Mouse (Mus musculus) stomach, embryonic 14.5 days (tissue): ENCODE results near the gene Dpm1. TPM values are rescaled to one million over a fixed set of nuclear protein-coding genes. Genes with fewer than 3 reads are reported as not detected.
A peak's percentile ranks its signal among the peaks of the same experiment; 100 is the strongest.

ENCODE experiments used
- ATAC-seq: fragments of 200-750 bp; cut with Nextera tagmentation; 2 replicates; pipeline ENCODE4 v1.8.0; 2017; ENCODE audit warnings: low read depth, moderate TSS enrichment; ENCODE audit not compliant: insufficient number of reproducible peaks, insufficient read depth, low FRiP score
- H3K27ac ChIP-seq: fragments of 300-500 bp; sonication (generic); 2 replicates; pipeline ENCODE4 v1.5.1; 2014; ENCODE audit warnings: mild to moderate bottlenecking, low read length, moderate library complexity, mixed read lengths
- H3K27me3 ChIP-seq: fragments of 300-500 bp; sonication (generic); 2 replicates; pipeline ENCODE4 v1.6.1; 2014; ENCODE audit warnings: low read length, control low read depth, mixed read lengths; ENCODE audit not compliant: control insufficient read depth, insufficient read depth
- H3K36me3 ChIP-seq: fragments of 300-500 bp; sonication (generic); 2 replicates; pipeline ENCODE4 v1.6.1; 2014; ENCODE audit warnings: mild to moderate bottlenecking, control low read depth, low read length, moderate library complexity, mixed read lengths; ENCODE audit not compliant: control insufficient read depth, insufficient read depth
- H3K4me1 ChIP-seq: fragments of 300-500 bp; sonication (generic); 2 replicates; pipeline ENCODE4 v1.6.1; 2014; ENCODE audit warnings: low read length, control low read depth, mixed read lengths; ENCODE audit not compliant: control insufficient read depth, insufficient read depth
- H3K4me2 ChIP-seq: fragments of 300-500 bp; sonication (generic); replicated peaks from 2 replicates; pipeline ENCODE4 v1.6.1; 2014; ENCODE audit warnings: low read depth, low read length, control low read depth
- H3K4me3 ChIP-seq: fragments of 300-500 bp; sonication (generic); 2 replicates; pipeline ENCODE4 v1.5.1; 2014; ENCODE audit warnings: low read depth, low read length, control low read depth
- H3K9ac ChIP-seq: fragments of 300-500 bp; sonication (generic); replicated peaks from 2 replicates; pipeline ENCODE4 v1.6.1; 2014; ENCODE audit warnings: low read depth, mild to moderate bottlenecking, control low read depth, low read length, moderate library complexity, mixed read lengths
- H3K9me3 ChIP-seq: fragments of 300-500 bp; sonication (generic); 2 replicates; pipeline ENCODE4 v1.6.1; 2016; ENCODE audit warnings: low read depth, low read length, control low read depth; ENCODE audit not compliant: control insufficient read depth
- WGBS: fragments of 180-500 bp; shearing (Covaris S2); extraction: QIAGEN DNeasy Blood & Tissue Kit; methylation state at CpG from one replicate; pipeline ENCODE4 v1.1.7; 2014; 5-methylcytosine and 5-hydroxymethylcytosine counted together
- polyA plus RNA-seq: library from polyadenylated mRNA; unstranded; fragments of >200 nt; fragmentation: Nextera tagmentation; extraction: Ambion mirVana; gene quantifications from 2 replicates; pipeline ENCODE4 v1.2.1, GENCODE M21; 2014

The Dpm1 gene
- polyA plus RNA-seq, 1 experiment from 2014 or later: 82.3 TPM

DNA sequence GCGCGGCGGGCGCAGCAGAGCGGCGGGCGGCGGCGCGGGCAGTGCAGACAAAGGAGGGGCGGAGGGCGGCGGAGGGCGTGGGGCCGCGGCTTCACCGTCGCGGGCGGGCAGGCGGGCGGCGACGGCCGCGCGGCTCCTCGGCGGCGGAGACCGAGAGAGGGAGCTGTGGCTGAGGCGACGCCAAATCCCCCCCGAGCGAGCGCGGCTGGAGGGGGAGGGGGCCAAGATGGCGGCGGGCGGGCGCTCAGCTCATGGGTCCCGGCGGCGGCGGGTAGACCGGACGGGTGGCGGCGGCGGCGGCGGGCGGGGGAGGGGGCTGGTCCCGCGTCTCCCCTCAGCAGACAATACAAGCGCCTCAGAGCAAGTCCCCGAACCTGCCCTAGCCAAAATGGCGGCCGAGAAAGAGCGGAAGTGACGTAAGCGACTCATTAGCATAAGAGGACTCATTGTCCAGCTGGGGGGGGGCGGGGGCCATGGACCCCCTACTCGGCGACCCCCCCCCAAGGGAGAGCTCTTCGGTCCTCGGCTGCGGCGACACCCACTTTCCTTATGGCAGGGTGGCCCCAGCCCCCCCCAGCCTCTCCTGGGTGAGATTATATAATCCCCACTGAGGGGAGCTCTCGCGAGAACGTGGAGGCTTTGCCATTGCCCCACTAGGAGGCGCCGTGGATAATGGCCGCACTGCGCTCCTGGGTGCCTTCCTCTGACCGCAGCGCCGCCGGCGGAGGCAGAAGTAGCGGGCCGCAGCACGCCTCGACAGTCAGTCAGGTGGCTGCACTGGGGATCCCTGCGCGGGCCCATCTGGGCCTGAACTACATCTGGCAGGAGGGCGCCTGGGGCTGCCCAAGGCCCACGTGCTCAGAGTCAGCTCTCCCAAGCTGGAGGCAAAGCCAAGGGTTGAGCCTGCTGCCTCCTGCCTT is 23.4 kb downstream of the Dpm1 start, which contains the start of gene Adnp:
Gene Adnp, minus strand, starts transcription at position 388 of the 920 bp plus-strand sequence.
- peak within 1 kb of the TSS; percentile 44 for H3K4me2 ChIP-seq
- peak; percentile 91 for ATAC-seq
- WGBS: under 1% methylated on average over 68 of the region's 89 CpGs
- H3K9me3 ChIP-seq: no peaks in the 10 kb centered on the region
- peak within 1 kb of the TSS; percentile 98 for H3K27ac ChIP-seq
- peaks cover 39% of the 10 kb centered on the region for H3K36me3 ChIP-seq
- H3K9ac ChIP-seq: peak within 1 kb of the TSS; percentile 100
- peaks cover 8% of the 10 kb centered on the region; the same call in 1 of the 2 replicates for H3K4me1 ChIP-seq
- no peaks in the 10 kb centered on the region for H3K27me3 ChIP-seq
- H3K4me3 ChIP-seq: peak within 1 kb of the TSS; percentile 87

DNA sequence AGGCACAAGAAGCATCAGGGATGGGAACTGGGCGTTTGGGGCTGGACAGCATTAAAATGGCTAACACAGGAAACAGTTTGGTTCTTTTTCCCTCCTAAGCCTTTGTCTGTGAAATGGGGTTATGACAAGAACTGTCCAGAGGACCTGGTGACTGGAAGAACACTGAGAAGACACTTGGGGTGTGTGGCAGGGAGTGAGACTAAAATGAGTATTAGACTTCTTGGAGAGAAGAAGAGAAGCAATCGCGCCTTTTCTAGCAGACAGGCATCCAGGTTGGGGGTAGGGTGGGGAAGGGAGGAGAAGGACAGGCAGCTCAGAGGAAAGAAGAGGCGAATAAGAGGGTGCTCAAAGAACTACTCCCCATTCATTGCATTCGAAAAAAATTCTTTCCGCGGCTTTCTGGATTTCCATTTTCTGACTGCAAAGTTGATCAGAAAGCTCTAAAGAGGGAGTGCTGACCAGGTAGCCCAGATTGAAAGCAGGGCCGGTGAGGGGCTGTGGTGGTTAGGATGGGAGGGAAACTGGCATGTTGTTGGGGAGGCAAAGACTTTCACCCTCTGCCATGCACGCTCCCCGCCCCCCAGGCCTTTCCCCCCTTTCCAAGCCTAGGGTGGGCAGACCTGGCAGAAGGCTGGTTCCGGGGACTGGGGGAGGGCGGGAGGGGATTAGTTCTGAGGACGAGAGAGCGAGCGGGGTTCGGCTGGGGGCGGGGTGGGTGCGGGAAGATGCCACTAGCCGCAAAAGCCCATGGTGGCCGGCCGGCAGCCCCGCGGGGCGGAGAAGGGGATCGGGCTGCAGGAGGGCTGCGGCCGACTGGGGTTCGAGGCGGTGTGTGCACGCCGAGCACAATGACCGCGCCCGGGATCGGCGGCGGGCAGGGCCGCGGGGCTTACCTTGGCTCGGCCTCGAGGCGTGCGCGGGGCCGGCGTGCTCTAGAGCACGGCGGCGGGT is 24.4 kb downstream of the Dpm1 start:
- H3K9ac ChIP-seq: peak overlapping the region; percentile 100
- no peaks in the 10 kb centered on the region for H3K27me3 ChIP-seq
- peaks cover 29% of the 10 kb centered on the region for H3K36me3 ChIP-seq
- no peaks in the 10 kb centered on the region for H3K9me3 ChIP-seq
- peak overlapping the region; percentile 98 for H3K27ac ChIP-seq
- ATAC-seq: no peak
- 1% methylated on average over 41 of the region's 49 CpGs for WGBS
- peaks cover 13% of the 10 kb centered on the region; the same call in 1 of the 2 replicates for H3K4me1 ChIP-seq
- H3K4me3 ChIP-seq: peak overlapping the region; percentile 87
- H3K4me2 ChIP-seq: peak overlapping the region; percentile 44

- H3K4me2 ChIP-seq: peak overlapping the region; percentile 44
- WGBS: 4% methylated on average over 6 of the region's 6 CpGs
- peak; percentile 59 for ATAC-seq
- H3K9ac ChIP-seq: peak overlapping the region; percentile 100
- no peaks in the 10 kb centered on the region for H3K9me3 ChIP-seq
- H3K36me3 ChIP-seq: peaks cover 22% of the 10 kb centered on the region
- peak overlapping the region; percentile 98; the same call in 1 of the 2 replicates for H3K27ac ChIP-seq
- H3K27me3 ChIP-seq: no peaks in the 10 kb centered on the region
- peaks cover 17% of the 10 kb centered on the region; the same call in 1 of the 2 replicates for H3K4me1 ChIP-seq
- peak overlapping the region; percentile 87 for H3K4me3 ChIP-seq
Measured at GRCm38 (mm10) chr2:168205265-168205664, 25.1 kb downstream of the Dpm1 start.

- no peak for ATAC-seq
- Histone ChIP-seq H3K27me3 (no peaks in the 10 kb centered on the region), H3K9ac (no peak overlapping the region), H3K36me3 (peaks cover 17% of the 10 kb centered on the region), H3K9me3 (no peaks in the 10 kb centered on the region), H3K27ac (no peak overlapping the region), H3K4me1 (peaks cover 23% of the 10 kb centered on the region), H3K4me2 (peak overlapping the region; percentile 44), H3K4me3 (peak overlapping the region; percentile 87)
- WGBS: 76% methylated on average over 8 of the region's 8 CpGs
Measured at GRCm38 (mm10) chr2:168204476-168204999, 25.9 kb downstream of the Dpm1 start.

- Histone ChIP-seq H3K4me2 (no peak overlapping the region), H3K27ac (no peak overlapping the region), H3K4me3 (no peak overlapping the region), H3K9me3 (no peaks in the 10 kb centered on the region), H3K9ac (no peak overlapping the region), H3K36me3 (peaks cover 18% of the 10 kb centered on the region; the same call in 1 of the 2 replicates), H3K4me1 (peaks cover 55% of the 10 kb centered on the region), H3K27me3 (no peaks in the 10 kb centered on the region)
- 68% methylated on average over 4 of the region's 5 CpGs for WGBS
- no peak for ATAC-seq
Measured at GRCm38 (mm10) chr2:168200014-168200691, 30.2 kb downstream of the Dpm1 start.

DNA sequence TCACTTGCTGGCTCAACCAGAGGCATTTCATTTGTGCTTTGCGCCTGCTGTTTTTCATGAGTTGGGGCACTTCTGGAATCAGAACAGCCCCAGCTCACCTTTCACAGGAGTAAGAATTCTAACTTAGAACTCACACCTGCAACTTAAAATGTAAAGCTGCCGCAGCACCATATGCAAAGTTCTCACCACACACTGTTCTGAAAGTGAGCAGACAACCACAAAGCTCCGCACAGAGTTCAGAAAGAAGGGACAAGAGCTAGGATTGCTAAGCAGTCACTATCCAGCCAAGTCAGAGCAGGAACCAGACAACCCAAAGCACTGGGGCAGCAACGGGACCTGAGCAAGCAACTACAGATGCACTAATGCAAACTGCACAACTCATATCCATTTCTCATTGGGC is 30.9 kb downstream of the Dpm1 start:
- Histone ChIP-seq H3K4me1 (peaks cover 55% of the 10 kb centered on the region), H3K9ac (no peak overlapping the region), H3K27me3 (no peaks in the 10 kb centered on the region), H3K4me2 (0 out of 2 replicates have a peak overlapping the region, but pooled peaks have one; percentile 16), H3K9me3 (no peaks in the 10 kb centered on the region), H3K27ac (no peak overlapping the region), H3K4me3 (no peak overlapping the region), H3K36me3 (peaks cover 22% of the 10 kb centered on the region; the same call in 1 of the 2 replicates)
- no peak for ATAC-seq
- WGBS: 78% methylated on average over 4 of the region's 4 CpGs

DNA sequence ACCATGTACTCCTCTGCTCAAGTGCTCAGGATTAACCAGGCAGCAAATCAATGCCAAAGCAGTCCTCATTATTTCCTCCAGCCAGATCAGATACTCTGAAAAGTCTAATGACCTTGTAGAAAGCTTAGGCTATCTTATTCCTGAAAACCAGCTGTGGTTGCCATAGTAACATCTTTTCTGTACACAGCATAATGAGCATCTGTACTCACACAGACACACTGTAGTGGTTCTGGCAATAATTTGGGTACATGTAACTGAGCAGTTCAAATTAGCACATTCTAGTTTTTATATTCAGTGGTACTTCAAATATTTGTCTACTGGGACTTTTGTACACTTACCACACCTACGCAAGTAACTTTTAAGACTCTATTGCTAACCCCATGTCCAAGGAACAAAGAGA is 32.0 kb downstream of the Dpm1 start:
- 86% methylated on average over 1 of the region's 1 CpGs for WGBS
- Histone ChIP-seq H3K36me3 (peaks cover 17% of the 10 kb centered on the region; the same call in 1 of the 2 replicates), H3K4me1 (peaks cover 61% of the 10 kb centered on the region), H3K9me3 (no peaks in the 10 kb centered on the region), H3K4me2 (no peak overlapping the region), H3K4me3 (no peak overlapping the region), H3K27me3 (no peaks in the 10 kb centered on the region), H3K9ac (no peak overlapping the region), H3K27ac (no peak overlapping the region)
- no peak for ATAC-seq
